Mouse (Mus musculus) cortical plate, adult 2 months (tissue): ENCODE measurements around the gene Igsf1. TPM values are rescaled to one million over a fixed set of nuclear protein-coding genes. Genes with fewer than 3 reads are reported as not detected.

Experiments used
- H3K27ac ChIP-seq: fragments of 200-500 bp; 2 replicates; pipeline ENCODE4 v1.5.1; 2012; ENCODE audit warnings: low read length, control low read depth, inconsistent platforms; ENCODE audit not compliant: insufficient read depth
- H3K4me1 ChIP-seq: fragments of 200-500 bp; 2 replicates; pipeline ENCODE4 v1.6.1; 2011; ENCODE audit warnings: low read length; ENCODE audit not compliant: control insufficient read depth, insufficient read depth
- H3K4me3 ChIP-seq: fragments of 200-500 bp; 2 replicates; pipeline ENCODE4 v1.5.1; 2011; ENCODE audit warnings: mild to moderate bottlenecking, low read length, control low read depth; ENCODE audit not compliant: insufficient read depth
- CTCF ChIP-seq: fragments of 200-500 bp; IDR thresholded peaks from 2 replicates; pipeline ENCODE4 v1.5.1; 2011; ENCODE audit warnings: mild to moderate bottlenecking, control low read depth, low read length; ENCODE audit not compliant: insufficient read depth; ENCODE audit errors: extremely low read depth
- POLR2A ChIP-seq: fragments of 200-500 bp; IDR thresholded peaks from 2 replicates; pipeline ENCODE4 v1.6.1; 2011; ENCODE audit warnings: mild to moderate bottlenecking, low read length, control low read depth; ENCODE audit not compliant: insufficient read depth; ENCODE audit errors: extremely low read depth
- polyA plus RNA-seq: library from polyadenylated mRNA; depleted of rRNA; stranded (reverse); fragments of >200 nt; gene quantifications from 2 replicates; pipeline ENCODE4 v1.2.3, GENCODE M21; 2012; rRNA removed

Igsf1 gene
- polyA plus RNA-seq: 1.5 and 2.0 TPM in 2 replicates

GRCm38 (mm10) chrX:49797213-49798019 lies at the start of gene Igsf1:
TSS of gene Igsf1 (minus strand) at chrX:49797749.
- peak within 1 kb of the TSS; percentile 27 for H3K4me3 ChIP-seq
- no peak within 1 kb of the TSS for H3K27ac ChIP-seq
- TF ChIP-seq POLR2A: no peak
- no peak for TF ChIP-seq CTCF
- no peaks in the 10 kb centered on the region for H3K4me1 ChIP-seq

GRCm38 (mm10) chrX:49770828-49771227 lies 26.7 kb downstream of the Igsf1 start:
- no peaks in the 10 kb centered on the region for H3K4me1 ChIP-seq
- no peak overlapping the region for H3K27ac ChIP-seq
- H3K4me3 ChIP-seq: no peak overlapping the region
- TF ChIP-seq CTCF (no peak), POLR2A (no peak)

- H3K4me1 ChIP-seq: no peaks in the 10 kb centered on the region
- H3K4me3 ChIP-seq: no peak overlapping the region
- H3K27ac ChIP-seq: no peak overlapping the region
- TF ChIP-seq CTCF: no peak
- TF ChIP-seq POLR2A: no peak
Measured at GRCm38 (mm10) chrX:49745192-49745591, 52.4 kb downstream of the Igsf1 start.

GRCm38 (mm10) chrX:49734959-49735358 lies 62.6 kb downstream of the Igsf1 start, which contains the start of gene Olfr1321:
TSS of gene Olfr1321 (minus strand) at chrX:49735059.
- TF ChIP-seq CTCF: no peak
- TF ChIP-seq POLR2A: no peak
- Histone ChIP-seq H3K4me3 (no peak within 1 kb of the TSS), H3K27ac (no peak within 1 kb of the TSS), H3K4me1 (no peaks in the 10 kb centered on the region)

Other genes starting within 250 kb of the Igsf1 start
- gene Olfr1320, start 125.4 kb downstream of the Igsf1 start, polyA plus RNA-seq: not detected in 2 replicates
- not detected in 2 replicates for gene Olfr1321, start 62.7 kb downstream of the Igsf1 start, polyA plus RNA-seq
- not detected in 2 replicates for gene Olfr1322, start 93.7 kb upstream of the Igsf1 start, polyA plus RNA-seq
- not detected in 2 replicates for gene Olfr1323, start 221.6 kb upstream of the Igsf1 start, polyA plus RNA-seq